Mouse (Mus musculus): ENCODE data around the gene Olfr1447.

Olfr1447 gene

DNA sequence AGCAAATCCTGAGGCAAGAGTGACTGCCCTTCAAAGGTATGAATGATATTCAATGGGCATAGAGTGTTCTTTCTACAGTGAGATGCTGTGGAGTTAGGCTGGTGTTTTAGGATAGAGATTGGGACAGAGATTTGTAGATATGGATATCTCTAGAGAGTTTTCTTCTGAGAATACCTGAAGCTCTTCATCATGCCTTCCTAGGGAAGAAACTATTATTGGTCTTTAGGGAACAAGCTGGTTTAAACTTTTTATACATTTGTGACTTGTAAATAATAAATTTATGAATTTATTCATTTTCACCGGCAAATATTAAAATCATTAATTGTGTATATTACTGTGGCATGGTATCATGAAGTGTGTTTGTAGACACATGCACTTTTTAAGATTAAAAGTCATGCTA, at the start of gene Olfr1447:
Gene Olfr1447, minus strand, starts transcription at position 101 of the 400 bp plus-strand sequence.
- no peak for DNase-seq (ENCODE audit: low spot score)

DNA sequence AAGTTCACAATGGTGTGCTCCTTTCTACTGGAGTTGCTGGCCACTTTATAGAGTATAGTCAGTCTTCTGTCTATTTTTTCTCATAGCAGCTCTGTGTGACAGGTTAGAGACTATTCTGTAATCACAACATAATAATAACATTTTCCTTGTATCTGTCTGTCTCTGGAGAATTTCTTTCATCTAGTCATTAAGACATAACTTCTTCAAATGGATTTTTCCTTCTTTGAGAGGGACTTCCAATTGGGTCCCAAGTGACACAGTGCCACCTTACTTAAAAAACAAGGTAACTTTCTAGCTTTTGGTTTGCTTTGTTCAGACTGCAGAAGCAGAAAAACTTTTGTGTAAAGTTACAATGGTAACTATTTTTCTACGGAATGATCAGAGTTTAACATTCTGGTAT, 46.4 kb upstream of the Olfr1447 start, which contains the start of gene Olfr1450:
Gene Olfr1450, plus strand, starts transcription at position 301 of the 400 bp plus-strand sequence.
- DNase-seq (ENCODE audit: low spot score), result no peak

DNA sequence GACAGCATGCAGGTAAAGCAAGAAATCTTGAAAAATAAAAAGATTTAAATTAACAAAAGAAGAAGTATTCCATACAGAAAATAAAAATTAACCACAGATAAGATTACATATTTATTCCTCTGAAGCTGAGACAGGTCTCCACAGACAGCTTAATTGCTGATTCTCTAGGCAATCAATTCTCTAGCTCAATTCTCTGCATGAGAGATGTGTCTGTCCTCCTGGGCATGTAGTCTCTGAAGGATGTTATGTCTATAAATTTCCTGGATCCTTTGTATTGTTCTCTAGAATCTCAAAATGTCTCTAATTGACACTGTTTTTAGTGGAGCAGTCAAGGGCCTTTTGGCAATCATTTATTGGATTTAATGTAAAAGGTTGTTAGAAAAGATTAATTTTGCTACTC, 27.0 kb upstream of the Olfr1447 start, which contains the start of gene Olfr1449:
Gene Olfr1449, plus strand, starts transcription at position 301 of the 400 bp plus-strand sequence.
- no peak for DNase-seq (ENCODE audit: low spot score)

DNA sequence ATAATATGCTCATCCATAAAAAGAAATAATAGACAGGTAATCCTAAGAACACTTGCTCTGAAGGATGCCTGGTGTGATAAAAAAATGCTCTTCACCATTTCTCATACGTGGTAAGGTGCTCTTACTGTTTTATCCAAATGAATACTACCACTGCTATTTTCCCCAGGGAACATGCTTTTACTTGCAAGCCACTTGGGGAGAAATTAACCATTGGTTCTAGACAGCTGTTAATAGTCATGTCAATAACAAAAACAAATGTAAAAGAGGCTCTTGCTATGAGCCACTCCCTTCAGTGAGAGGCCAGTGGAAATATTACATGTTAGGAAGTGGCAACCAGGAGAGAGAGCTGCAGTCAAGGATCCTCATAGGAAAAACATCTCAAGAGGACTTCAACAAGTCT, 20.8 kb upstream of the Olfr1447 start, which contains the start of gene Olfr1448:
Gene Olfr1448, minus strand, starts transcription at position 101 of the 400 bp plus-strand sequence.
- no peak for DNase-seq (ENCODE audit: low spot score)

DNA sequence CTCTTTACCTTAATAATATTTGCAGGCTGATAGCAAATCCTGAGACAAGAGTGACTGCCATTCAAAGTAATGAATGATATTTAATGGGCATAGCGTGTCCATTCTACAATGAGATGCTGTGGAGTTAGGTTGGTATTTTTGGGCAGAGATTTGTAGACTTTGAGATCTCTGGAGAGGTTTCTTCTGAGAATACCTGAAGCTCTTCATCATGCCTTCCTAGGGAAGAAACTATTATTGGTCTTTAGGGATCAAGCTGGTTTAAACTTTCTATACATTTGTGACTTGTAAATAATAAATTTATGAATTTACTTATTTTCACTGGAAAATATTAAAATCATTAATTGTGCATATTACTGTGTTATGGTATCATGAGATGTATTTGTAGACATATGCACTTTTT, 10.1 kb downstream of the Olfr1447 start, which contains the start of gene Olfr1446:
Gene Olfr1446, minus strand, starts transcription at position 101 of the 400 bp plus-strand sequence.
- no peak for DNase-seq (ENCODE audit: low spot score)

DNA sequence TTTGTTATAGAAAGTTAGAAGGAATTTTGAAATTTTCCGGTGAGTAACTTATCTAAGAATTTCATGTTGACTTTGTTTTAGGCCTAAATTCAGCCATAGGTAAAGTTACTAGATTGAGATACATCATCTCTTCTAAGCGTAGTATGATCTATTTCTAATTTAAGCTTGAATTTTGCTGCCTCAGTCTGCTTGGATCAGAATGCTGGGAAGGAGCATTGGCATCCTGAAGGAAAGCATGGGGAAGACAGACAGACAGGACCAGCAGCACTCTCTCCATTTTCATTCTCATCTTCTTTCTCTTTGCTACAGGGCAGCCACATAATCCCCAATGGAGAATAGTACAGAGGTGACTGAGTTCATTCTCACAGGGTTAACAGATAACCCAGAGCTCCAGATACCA, 20.0 kb downstream of the Olfr1447 start, which contains the start of gene Olfr1445:
Gene Olfr1445, plus strand, starts transcription at position 301 of the 400 bp plus-strand sequence.
- no peak for DNase-seq (ENCODE audit: low spot score)

DNA sequence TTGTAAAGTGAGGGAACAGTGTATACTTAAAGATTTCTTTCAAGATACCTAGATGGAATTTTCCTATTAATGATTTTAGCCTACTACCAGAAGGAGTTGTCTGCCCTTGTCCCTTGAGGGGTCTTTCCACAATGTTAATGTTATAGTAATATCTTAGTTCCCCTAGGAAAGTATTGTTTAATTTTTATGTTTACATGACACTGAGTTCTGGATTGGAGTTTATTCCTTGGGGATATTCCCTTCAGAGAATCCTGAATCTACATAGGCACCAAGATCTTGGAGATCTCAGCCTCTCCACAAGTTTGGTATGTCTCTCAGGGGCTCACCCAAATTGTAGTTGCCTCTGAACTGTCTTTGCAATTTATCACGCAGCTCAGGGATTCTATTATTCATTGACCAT, 46.6 kb downstream of the Olfr1447 start, which contains the start of gene Olfr1444:
Gene Olfr1444, plus strand, starts transcription at position 301 of the 400 bp plus-strand sequence.
- DNase-seq (ENCODE audit: low spot score), result no peak

All from layer of hippocampus, adult 11-12 months (tissue).